Mouse (Mus musculus) heart, adult 2 months (tissue): Measurements from ENCODE around the gene Tmem116.

Experiments used
- CTCF ChIP-seq: fragments of 200-600 bp; IDR thresholded peaks from 2 replicates; pipeline ENCODE4 v1.8.1; 2022; ENCODE audit warnings: antibody characterized with exemption, mild to moderate bottlenecking, moderate library complexity
- EP300 ChIP-seq: fragments of 200-500 bp; IDR thresholded peaks from 2 replicates; pipeline ENCODE4 v1.6.1; 2011; ENCODE audit warnings: low read depth, low read length, control low read depth; ENCODE audit not compliant: insufficient read depth
- POLR2A ChIP-seq: fragments of 200-500 bp; IDR thresholded peaks from 2 replicates; pipeline ENCODE4 v1.6.1; 2011; ENCODE audit warnings: mild to moderate bottlenecking, low read depth, low read length, control low read depth; ENCODE audit not compliant: insufficient read depth

GRCm38 (mm10) chr5:121438131-121438530, 13.6 kb upstream of the Tmem116 start:
- TF ChIP-seq POLR2A (no peak), CTCF (no peak), EP300 (no peak)
